Mouse (Mus musculus) adipocyte (in vitro differentiated cells): ENCODE measurements around the gene Agpat1.

ENCODE experiments used
- DNase-seq: peaks from one replicate; pipeline ENCODE4 v3.0.0-alpha.2; 2016; ENCODE audit warnings: low spot score

Gene Agpat1

GRCm38 (mm10) chr17:34606186-34607039, 2.4 kb downstream of the Agpat1 start:
- peak; percentile 63 for DNase-seq

- no peak for DNase-seq
Measured at GRCm38 (mm10) chr17:34607997-34608396, 3.9 kb downstream of the Agpat1 start.

GRCm38 (mm10) chr17:34611050-34611449, 7.0 kb downstream of the Agpat1 start:
- no peak for DNase-seq

- DNase-seq, result no peak
Measured at GRCm38 (mm10) chr17:34613054-34613645, 9.1 kb downstream of the Agpat1 start.

- no peak for DNase-seq
Measured at GRCm38 (mm10) chr17:34613830-34614229, 9.8 kb downstream of the Agpat1 start.

- no peak for DNase-seq
Measured at GRCm38 (mm10) chr17:34615871-34616270, 11.8 kb downstream of the Agpat1 start, which contains the start of gene Egfl8. TSS of gene Egfl8 (minus strand) at chr17:34615971.

- peak; percentile 85 for DNase-seq
Measured at GRCm38 (mm10) chr17:34618999-34619398, 14.9 kb downstream of the Agpat1 start.

GRCm38 (mm10) chr17:34621006-34621405, 16.9 kb downstream of the Agpat1 start:
- DNase-seq, result no peak

- no peak for DNase-seq
Measured at GRCm38 (mm10) chr17:34623161-34623560, 19.1 kb downstream of the Agpat1 start.

- no peak for DNase-seq
Measured at GRCm38 (mm10) chr17:34624981-34625380, 20.9 kb downstream of the Agpat1 start.

GRCm38 (mm10) chr17:34626062-34626772, 22.2 kb downstream of the Agpat1 start:
- DNase-seq, result no peak

GRCm38 (mm10) chr17:34626773-34627092, 22.7 kb downstream of the Agpat1 start:
- peak; percentile 67 for DNase-seq

- DNase-seq, result peak; percentile 89
Measured at GRCm38 (mm10) chr17:34627093-34627942, 23.3 kb downstream of the Agpat1 start.

- peak; percentile 59 for DNase-seq
Measured at GRCm38 (mm10) chr17:34627943-34628643, 24.0 kb downstream of the Agpat1 start, which contains the start of gene Ppt2. TSS of gene Ppt2 (minus strand) at chr17:34628510.

GRCm38 (mm10) chr17:34628644-34628967, 24.5 kb downstream of the Agpat1 start:
- DNase-seq, result no peak

GRCm38 (mm10) chr17:34629221-34629751, 25.2 kb downstream of the Agpat1 start, which contains the start of gene Prrt1:
TSS of gene Prrt1 (plus strand) at chr17:34629533.
- no peak for DNase-seq

- no peak for DNase-seq
Measured at GRCm38 (mm10) chr17:34629796-34630603, 25.9 kb downstream of the Agpat1 start.

GRCm38 (mm10) chr17:34630761-34631301, 26.8 kb downstream of the Agpat1 start:
- no peak for DNase-seq

- DNase-seq, result no peak
Measured at GRCm38 (mm10) chr17:34631647-34632046, 27.6 kb downstream of the Agpat1 start.

GRCm38 (mm10) chr17:34632261-34632691, 28.2 kb downstream of the Agpat1 start:
- DNase-seq, result no peak
